Mouse (Mus musculus): ENCODE measurements at regions not wholly inside any gene's neighbourhood (a gene's known extent, or its start where the extent isn't known, plus 50 kb on each side); places are given as distances from the start of the nearest gene placed in this dataset.
"Not testable (repeated sequence)": the region's sequence is repeated elsewhere in the genome, so short reads cannot be mapped to it uniquely, and the experiment has no call there.

DNA sequence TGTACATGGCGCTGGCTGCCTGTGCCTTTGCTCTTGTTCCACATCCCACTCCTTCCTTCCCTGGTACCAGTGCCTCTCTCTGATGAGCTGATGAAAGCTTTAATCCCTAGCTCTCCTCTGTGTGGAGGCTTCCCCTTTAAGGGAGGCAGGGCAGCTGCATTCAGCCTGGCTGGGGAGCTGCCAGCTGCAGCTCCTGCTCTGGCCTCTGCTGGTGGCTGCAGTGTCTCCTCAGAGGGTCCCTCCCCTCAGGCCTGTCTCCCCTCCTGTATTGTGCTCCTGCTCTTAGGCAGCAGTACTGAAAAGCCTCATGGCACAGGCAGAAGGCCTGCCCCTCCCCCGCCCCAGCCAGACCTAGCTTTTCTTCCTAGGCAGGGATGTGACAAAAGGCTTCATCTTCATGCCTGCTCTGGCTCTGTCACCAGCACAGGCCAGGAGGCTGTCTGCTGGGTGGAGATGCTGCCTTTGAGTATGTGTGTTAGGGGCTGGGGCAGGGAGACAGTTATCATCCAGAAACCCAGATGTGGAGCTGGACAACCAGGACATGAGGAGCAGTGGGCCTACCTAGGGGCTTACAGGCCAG lies 97.7 kb upstream of the Zcchc13 start:
- not testable (repeated sequence) for DNase-seq

DNA sequence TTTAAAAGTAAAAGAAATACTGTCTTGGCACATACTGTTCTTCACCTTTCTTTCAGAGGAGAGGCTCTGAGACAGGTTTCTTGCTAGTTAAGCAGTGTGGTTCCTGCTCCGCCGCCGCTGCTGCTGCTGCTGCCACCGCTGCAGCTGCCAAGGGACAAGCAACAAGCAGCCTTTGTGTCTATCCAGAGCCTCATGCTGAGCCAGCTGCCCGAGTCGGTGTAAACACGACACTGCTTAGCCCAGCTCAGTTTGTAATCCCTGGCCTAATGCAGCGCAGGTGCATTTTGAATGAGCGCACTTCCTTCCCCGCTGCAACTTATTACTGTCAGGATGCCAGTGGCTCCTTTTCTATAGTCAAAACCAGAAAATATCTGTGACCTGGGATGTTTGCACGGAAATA lies 97.1 kb upstream of the Zcchc13 start:
- DNase-seq: no peak

DNA sequence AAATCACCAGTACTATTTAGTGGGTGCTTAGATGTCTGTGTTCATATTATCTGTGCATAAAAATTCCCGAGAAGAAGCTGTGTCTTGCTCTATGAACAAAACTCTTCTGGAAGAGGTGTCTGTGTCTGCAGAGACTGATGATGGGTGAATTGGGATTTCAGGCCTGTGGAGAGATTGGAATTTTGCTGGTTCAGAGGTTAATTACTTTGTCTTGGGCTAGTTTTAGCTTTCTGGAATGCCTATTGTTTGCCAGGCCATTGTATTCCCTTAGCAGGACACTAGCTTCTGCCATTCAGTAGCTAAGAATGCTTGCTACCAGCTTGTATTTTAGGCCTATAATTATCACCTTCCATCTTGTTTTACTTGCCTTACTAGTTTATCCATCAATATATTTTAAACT lies 96.6 kb upstream of the Zcchc13 start:
- no peak for DNase-seq

DNA sequence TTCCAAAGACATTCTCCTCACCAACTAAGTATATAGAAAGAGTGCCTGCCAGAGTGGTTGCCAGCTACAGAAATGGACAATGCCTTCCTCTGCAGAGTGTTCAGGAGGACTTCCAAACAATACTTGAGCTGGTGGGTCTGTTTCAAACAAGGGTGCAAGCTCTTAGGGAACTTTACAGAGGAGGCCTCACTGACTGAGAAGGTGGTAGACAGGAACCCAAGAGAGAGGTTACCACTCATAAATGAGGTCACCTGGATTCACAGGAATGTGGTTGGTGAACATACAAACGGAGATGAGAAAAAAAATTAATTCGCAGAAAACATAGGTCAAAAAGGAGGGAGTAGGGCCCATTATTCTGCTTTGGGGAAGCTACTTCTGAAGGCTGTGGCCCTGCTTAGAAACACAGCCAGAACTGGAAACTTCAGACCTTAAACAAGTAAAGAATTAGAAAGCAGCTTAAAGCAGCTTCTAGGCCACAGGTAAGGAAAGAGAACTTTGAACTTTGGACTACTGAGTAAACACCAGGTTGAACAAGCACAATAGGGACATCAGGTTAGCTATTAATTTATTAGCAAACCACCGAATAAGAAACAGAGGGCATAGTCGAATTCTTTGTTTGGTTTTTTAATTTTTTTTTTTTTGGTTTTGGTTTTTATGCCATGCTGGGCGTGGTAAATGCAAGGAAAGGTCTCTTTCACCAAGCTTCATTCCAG lies 83.7 kb upstream of the Zcchc13 start:
- no peak for DNase-seq

DNA sequence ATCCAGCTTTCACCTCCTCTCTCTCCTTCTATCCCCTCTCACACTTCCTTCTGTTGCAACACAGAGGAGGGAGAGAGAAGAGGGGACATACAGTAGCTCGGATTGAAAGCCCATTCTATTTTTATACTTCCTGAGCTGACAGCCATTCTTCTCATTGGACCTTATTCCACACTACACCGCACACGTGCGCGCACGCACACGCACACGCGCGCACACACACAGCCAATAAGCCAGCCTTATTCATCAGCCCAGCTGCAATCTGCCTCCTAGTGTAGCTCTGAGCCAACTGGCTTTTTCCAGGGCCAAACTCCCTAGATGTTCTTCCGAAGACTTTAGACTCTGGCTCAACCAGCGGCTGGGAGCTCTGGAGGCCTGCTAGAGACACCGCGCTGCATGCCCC lies 79.1 kb upstream of the Zcchc13 start:
- DNase-seq: peak; percentile 68 to 77

DNA sequence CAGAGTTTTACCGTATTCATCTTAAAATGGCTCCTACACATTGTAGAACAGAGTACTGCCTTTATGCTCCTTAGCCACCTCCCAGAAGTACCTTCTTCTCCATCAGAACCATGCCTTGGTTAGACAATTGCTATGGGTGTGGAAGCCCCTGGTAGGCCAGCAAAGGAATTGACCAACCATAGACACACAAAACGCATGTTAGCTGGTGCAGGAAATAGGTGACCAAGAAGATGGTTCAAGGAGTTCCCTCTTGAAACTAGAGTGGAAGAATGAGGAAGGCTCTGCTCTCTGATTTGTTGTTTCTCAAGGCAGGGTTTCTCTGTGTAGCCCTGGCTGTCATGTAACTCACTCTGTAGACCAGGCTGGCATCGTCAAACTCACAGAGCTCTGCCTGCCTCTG lies 77.2 kb upstream of the Zcchc13 start:
- no peak for DNase-seq

DNA sequence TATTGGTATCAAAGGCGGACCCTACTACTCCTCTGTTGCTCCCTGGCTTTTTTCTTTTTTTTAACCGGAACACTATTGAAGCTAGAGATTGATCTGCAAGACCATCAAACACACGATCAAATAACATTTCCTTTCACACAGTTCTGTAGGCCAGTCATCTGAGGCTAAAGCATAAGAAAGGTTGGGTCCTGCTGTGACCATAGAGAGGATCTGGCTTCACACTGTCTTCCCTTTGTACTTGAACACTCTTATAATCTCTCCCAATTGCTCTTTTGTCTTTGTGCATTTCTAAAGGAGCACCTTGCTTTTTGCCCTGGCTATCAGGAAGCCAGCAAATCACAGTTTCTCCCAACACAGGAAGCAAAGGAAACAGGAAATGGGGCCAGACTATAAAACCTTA lies 76.8 kb upstream of the Zcchc13 start:
- DNase-seq: no peak

DNA sequence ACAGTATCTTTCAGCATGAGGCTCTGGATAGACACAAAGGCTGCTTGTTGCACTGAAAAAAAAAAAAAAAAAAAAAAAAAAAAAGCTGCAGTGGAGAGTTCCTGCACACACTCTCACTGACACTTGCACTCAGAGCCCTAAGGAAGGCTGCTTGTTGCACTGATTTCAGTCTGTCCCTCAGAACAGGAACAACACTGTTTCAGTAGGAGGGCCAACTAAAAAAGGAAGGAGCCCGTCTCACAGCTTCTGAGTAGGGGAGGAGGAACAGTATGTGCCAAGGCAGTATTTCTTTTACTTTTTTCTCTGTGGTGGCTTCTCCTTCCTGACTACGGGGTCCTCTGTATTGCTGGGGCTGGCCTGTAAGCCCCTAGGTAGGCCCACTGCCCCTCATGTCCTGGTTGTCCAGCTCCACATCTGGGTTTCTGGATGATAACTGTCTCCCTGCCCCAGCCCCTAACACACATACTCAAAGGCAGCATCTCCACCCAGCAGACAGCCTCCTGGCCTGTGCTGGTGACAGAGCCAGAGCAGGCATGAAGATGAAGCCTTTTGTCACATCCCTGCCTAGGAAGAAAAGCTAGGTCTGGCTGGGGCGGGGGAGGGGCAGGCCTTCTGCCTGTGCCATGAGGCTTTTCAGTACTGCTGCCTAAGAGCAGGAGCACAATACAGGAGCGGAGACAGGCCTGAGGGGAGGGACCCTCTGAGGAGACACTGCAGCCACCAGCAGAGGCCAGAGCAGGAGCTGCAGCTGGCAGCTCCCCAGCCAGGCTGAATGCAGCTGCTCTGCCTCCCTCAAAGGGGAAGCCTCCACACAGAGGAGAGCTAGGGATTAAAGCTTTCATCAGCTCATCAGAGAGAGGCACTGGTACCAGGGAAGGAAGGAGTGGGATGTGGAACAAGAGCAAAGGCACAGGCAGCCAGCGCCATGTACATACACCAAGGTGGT lies 75.1 kb upstream of the Zcchc13 start:
- not testable (repeated sequence) for DNase-seq

DNA sequence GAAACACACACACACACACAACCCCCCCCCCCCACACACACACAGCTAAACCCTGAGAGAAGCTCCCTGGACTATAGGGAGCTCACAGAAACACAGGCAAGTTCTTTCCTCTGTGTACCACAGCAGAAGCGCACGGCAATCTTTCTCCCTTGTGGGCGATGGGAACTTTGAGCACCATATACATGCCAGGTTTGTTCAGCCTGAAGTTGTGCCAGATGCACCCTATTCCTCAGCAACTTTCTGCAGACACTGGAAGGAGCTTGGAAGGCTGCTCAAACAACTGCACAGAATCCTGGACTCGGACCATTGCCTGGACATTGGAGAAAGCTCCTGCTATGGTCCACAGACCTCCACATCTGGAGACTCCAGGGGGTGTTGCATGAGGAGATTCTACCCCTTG lies 74.3 kb upstream of the Zcchc13 start:
- DNase-seq: peak in 1 of 2 experiments; percentile 22

DNA sequence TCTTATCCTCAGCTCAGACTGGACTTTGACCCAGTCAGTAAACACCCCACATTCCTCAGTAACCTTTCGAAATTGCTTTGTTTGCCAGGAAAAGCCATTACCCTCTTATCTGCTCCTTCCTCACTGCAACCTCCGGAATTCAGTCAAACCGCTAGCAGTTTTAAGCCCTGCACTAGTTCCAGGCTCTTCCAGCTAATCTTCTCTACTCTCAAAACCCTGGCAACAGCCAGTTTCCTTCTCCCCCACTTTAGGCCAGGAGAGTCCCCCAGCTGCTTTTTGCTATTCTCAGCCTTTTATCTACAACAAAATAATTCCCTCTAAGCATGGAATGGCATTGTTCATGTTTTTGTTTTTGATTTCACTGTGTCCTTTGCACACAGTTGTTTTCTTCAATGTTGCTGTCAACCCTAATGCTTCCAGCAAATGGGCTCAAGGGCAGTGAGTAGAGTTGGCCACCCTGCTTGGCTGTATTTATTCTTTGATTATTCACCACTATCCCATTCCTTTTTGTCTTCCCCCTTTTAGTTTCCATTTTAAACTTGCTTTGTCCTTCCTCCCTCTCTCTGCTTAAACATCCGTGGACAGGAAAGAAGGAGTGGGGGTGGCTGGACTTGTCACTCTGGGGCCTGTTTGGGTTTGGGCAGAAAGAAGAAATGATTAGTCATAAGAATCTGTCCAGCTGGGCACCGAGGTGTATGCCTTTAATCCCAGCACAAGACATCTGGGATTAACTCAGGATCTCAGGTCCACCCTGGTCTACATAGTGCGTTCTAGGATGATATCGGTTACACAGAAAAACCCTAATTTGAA lies 73.5 kb upstream of the Zcchc13 start:
- peak; percentile 36 to 43 for DNase-seq

DNA sequence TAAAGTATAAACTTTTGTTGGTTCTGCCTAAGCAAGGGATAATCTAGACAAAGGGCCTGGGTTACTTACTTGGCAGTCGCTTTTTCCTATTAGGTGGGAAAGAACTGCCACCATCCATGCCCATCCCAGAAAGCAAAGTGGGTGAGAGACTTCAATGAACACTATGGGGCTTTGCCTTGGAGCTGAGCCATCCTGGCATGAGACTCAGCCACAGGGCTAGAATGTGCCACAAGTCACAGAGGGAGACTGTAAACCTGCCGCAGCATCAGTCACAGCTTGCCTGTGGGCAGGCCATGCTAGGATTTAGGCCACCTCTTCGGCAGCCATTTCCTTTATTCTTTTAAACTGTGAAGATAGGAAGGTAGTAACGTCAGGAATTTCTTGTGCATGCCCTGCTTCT lies 72.9 kb upstream of the Zcchc13 start:
- no peak for DNase-seq

DNA sequence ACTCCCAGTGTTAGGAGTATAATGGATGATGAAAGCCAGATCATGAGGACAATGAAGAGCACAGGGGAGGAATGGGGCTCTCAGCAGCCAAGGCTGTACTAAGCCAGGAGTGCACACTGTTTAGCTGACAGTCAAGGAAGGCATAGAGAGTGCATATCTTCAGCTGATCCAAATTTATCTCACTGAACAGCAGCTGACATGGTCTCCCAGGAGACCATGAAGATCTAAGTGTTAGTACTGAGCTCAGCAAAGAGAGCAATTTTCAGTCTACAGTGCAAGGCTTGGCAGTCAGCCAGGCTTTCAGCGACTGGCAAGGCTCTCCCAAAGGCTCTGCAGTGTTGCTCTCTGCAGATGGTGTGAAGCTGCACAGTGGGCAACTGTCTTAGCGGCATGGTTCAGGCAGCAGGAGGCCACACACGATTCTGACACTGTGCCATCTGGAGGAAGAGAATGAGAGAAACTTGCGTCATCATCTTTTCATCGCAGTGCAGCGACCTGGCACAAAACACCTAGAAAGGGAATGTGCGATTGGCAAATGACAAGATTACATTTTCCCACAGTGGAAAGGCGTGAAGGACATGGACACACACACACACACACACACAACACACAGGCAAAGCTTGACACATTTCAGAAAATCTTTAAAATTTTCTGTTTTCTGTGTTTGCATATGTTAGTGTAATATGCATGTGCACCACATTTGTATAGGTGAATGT lies 66.7 kb upstream of the Zcchc13 start:
- DNase-seq: peak; percentile 53 to 74

DNA sequence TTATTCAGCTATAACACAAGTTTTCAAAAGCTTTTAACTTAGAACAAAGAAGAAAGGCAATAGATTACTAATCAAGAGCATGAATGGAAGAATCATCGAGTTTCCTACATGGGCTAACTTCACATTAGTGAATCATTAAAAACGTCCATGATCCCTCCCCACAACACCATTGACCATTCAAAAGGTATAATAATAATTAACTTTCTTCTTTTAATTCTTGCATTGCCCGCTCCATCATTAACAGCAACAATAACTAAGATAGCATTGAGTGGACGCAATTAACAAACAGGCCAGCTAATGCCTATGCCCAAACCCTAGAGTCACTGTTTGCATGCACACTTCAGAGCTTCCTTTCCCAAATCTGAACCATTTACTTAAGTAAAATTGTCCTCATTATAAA lies 57.0 kb upstream of the Zcchc13 start:
- DNase-seq: no peak

DNA sequence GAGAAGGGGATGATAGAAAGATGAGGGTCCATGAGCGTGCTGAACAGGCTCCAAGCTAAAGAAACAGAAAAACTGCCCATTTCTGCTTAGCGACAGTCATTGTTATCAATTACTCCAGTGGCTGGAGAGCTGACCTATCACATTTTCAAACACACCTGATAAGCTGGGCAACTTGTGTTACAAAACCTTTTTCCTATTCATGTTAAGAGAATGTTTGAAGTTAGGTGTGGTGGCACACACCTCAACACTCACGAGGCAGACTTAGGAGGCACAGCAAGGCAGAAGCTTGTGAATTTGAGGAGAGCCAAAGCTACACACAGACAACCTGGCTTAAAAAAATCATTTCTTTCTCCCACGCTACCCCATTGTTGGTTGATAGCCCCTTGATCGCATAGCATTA lies 50.9 kb upstream of the Zcchc13 start:
- DNase-seq: no peak

Small RNA genes lying in the stretch of these regions (microRNA-seq; reads per million reads assigned to microRNA genes)
- 0 reads per million in 2 experiments for gene Mir374b
- 0 reads per million in 2 experiments for gene Mir374c
- 77.0 to 104 reads per million in 2 experiments for gene Mir421
